Mouse (Mus musculus) bone marrow, adult 2 months (tissue): ENCODE measurements around the gene Nubp1. TPM values are rescaled to one million over a fixed set of nuclear protein-coding genes. Genes with fewer than 3 reads are reported as not detected.

ENCODE experiments used
- H3K27ac ChIP-seq: fragments of 200-500 bp; 2 replicates; pipeline ENCODE4 v1.5.1; 2012; ENCODE audit warnings: low read depth, mild to moderate bottlenecking, control low read depth, inconsistent platforms, low read length; ENCODE audit not compliant: control insufficient read depth, poor library complexity, insufficient read depth
- H3K4me1 ChIP-seq: fragments of 200-500 bp; 2 replicates; pipeline ENCODE4 v1.6.1; 2011; ENCODE audit warnings: low read length; ENCODE audit not compliant: control insufficient read depth, insufficient read depth
- H3K4me3 ChIP-seq: fragments of 200-500 bp; replicated peaks from 2 replicates; pipeline ENCODE3; 2011; ENCODE audit warnings: mild to moderate bottlenecking, low read depth, low read length, control low read depth; ENCODE audit not compliant: control insufficient read depth
- CTCF ChIP-seq: fragments of 200-500 bp; IDR thresholded peaks from 2 replicates; pipeline ENCODE4 v1.5.1; 2011; ENCODE audit warnings: low read length, control low read depth; ENCODE audit not compliant: control insufficient read depth, insufficient read depth
- POLR2A ChIP-seq: fragments of 200-500 bp; IDR thresholded peaks from 2 replicates; pipeline ENCODE4 v1.6.1; 2011; ENCODE audit warnings: low read depth, mild to moderate bottlenecking, control low read depth, low read length, borderline replicate concordance; ENCODE audit not compliant: control insufficient read depth
- whole genome bisulfite sequencing: fragments of 180-500 bp; shearing (Covaris S2); methylation state at CpG from one replicate; pipeline ENCODE4 v1.1.7; 2018; 5-methylcytosine and 5-hydroxymethylcytosine counted together
- polyA plus RNA-seq: library from polyadenylated mRNA; stranded (reverse); fragments of >200 nt; gene quantifications from 2 replicates; pipeline ENCODE4 v1.2.4, GENCODE M21; 2011; ENCODE audit warnings: low replicate concordance; ENCODE audit not compliant: missing spikeins, insufficient read depth, insufficient read length

The Nubp1 gene
- polyA plus RNA-seq, 1 experiment, result 21.4 TPM

GRCm38 (mm10) chr16:10432387-10432786, 20.6 kb downstream of the Nubp1 start:
- 71% methylated on average over 4 of the region's 4 CpGs for WGBS
- no peak for TF ChIP-seq CTCF
- H3K27ac ChIP-seq, result no peak overlapping the region
- H3K4me3 ChIP-seq, result no peak overlapping the region
- H3K4me1 ChIP-seq, result peaks cover 2% of the 10 kb centered on the region; the same call in 1 of the 2 replicates

GRCm38 (mm10) chr16:10433344-10433743, 21.6 kb downstream of the Nubp1 start:
- WGBS, result 51% methylated on average over 5 of the region's 5 CpGs
- Histone ChIP-seq H3K4me1 (peaks cover 2% of the 10 kb centered on the region; the same call in 1 of the 2 replicates), H3K4me3 (no peak overlapping the region), H3K27ac (no peak overlapping the region)
- no peak for TF ChIP-seq POLR2A
- 0 out of 2 replicates have a peak, but pooled peaks have one; percentile 4 for TF ChIP-seq CTCF

- Histone ChIP-seq H3K27ac (no peak overlapping the region), H3K4me1 (peaks cover 2% of the 10 kb centered on the region; the same call in 1 of the 2 replicates), H3K4me3 (no peak overlapping the region)
- TF ChIP-seq CTCF (no peak), POLR2A (no peak)
- 70% methylated on average over 6 of the region's 6 CpGs for WGBS
Observed at GRCm38 (mm10) chr16:10436166-10436565, 24.4 kb downstream of the Nubp1 start.

GRCm38 (mm10) chr16:10438055-10438454, 26.3 kb downstream of the Nubp1 start:
- no peak for TF ChIP-seq CTCF
- TF ChIP-seq POLR2A, result no peak
- WGBS, result 58% methylated on average over 5 of the region's 5 CpGs
- Histone ChIP-seq H3K27ac (no peak overlapping the region), H3K4me1 (peaks cover 2% of the 10 kb centered on the region; the same call in 1 of the 2 replicates), H3K4me3 (no peak overlapping the region)

GRCm38 (mm10) chr16:10441328-10441727, 29.6 kb downstream of the Nubp1 start:
- TF ChIP-seq POLR2A (no peak), CTCF (no peak)
- H3K27ac ChIP-seq, result no peak overlapping the region
- H3K4me1 ChIP-seq, result no peaks in the 10 kb centered on the region; the same call in 1 of the 2 replicates
- no peak overlapping the region for H3K4me3 ChIP-seq
- 10% methylated on average over 6 of the region's 6 CpGs for WGBS

GRCm38 (mm10) chr16:10441761-10442160, 30.0 kb downstream of the Nubp1 start:
- Histone ChIP-seq H3K4me3 (no peak overlapping the region), H3K27ac (no peak overlapping the region), H3K4me1 (no peaks in the 10 kb centered on the region; the same call in 1 of the 2 replicates)
- TF ChIP-seq POLR2A (no peak), CTCF (no peak)
- 29% methylated on average over 4 of the region's 4 CpGs for WGBS

- H3K4me3 ChIP-seq, result no peak overlapping the region
- H3K4me1 ChIP-seq, result no peaks in the 10 kb centered on the region; the same call in 1 of the 2 replicates
- no peak for TF ChIP-seq CTCF
- no peak for TF ChIP-seq POLR2A
- no peak overlapping the region for H3K27ac ChIP-seq
Observed at GRCm38 (mm10) chr16:10443723-10444122, 32.0 kb downstream of the Nubp1 start.

- WGBS, result 75% methylated on average over 13 of the region's 13 CpGs
- Histone ChIP-seq H3K4me3 (no peak overlapping the region), H3K27ac (no peak overlapping the region), H3K4me1 (no peaks in the 10 kb centered on the region)
- TF ChIP-seq POLR2A (no peak), CTCF (no peak)
Observed at GRCm38 (mm10) chr16:10446573-10447263, 35.0 kb downstream of the Nubp1 start.

GRCm38 (mm10) chr16:10447264-10447594, 35.5 kb downstream of the Nubp1 start, which contains the start of gene Tvp23a:
Gene Tvp23a, minus strand, starts transcription at chr16:10447362.
- no peak within 1 kb of the TSS for H3K4me3 ChIP-seq
- TF ChIP-seq CTCF (no peak), POLR2A (no peak)
- WGBS, result 73% methylated on average over 12 of the region's 12 CpGs

More at GRCm38 (mm10) chr16:10447264-10447594, 35.5 kb downstream of the Nubp1 start, which contains the start of gene Tvp23a:
- Histone ChIP-seq H3K4me1 (no peaks in the 10 kb centered on the region), H3K27ac (no peak within 1 kb of the TSS)
